Mouse (Mus musculus): ENCODE results near the gene Csgalnact2.
A peak's percentile ranks its signal among the peaks of the same experiment; 100 is the strongest.

Csgalnact2 gene

GRCm38 (mm10) chr6:118138731-118139709, at the start of gene Csgalnact2:
Gene Csgalnact2 (minus strand): TSS chr6:118139140.
- DNase-seq (ENCODE audit: low read depth, low spot score) = peak; percentile 51

- DNase-seq (ENCODE audit: low read depth, low spot score) = no peak
Measured at GRCm38 (mm10) chr6:118188599-118188998, 49.7 kb upstream of the Csgalnact2 start.

GRCm38 (mm10) chr6:118187285-118187641, 48.3 kb upstream of the Csgalnact2 start:
- no peak for DNase-seq (ENCODE audit: low read depth, low spot score)

- DNase-seq (ENCODE audit: low read depth, low spot score) = no peak
Measured at GRCm38 (mm10) chr6:118186620-118187284, 47.8 kb upstream of the Csgalnact2 start.

- no peak for DNase-seq (ENCODE audit: low read depth, low spot score)
Measured at GRCm38 (mm10) chr6:118184126-118184525, 45.2 kb upstream of the Csgalnact2 start.

GRCm38 (mm10) chr6:118180085-118180423, 41.1 kb upstream of the Csgalnact2 start:
- no peak for DNase-seq (ENCODE audit: low read depth, low spot score)

GRCm38 (mm10) chr6:118179316-118180084, 40.6 kb upstream of the Csgalnact2 start:
- DNase-seq (ENCODE audit: low read depth, low spot score) = peak; percentile 46

GRCm38 (mm10) chr6:118173975-118174328, 35.0 kb upstream of the Csgalnact2 start:
- no peak for DNase-seq (ENCODE audit: low read depth, low spot score)

GRCm38 (mm10) chr6:118173251-118173974, 34.5 kb upstream of the Csgalnact2 start:
- DNase-seq (ENCODE audit: low read depth, low spot score) = no peak

GRCm38 (mm10) chr6:118171386-118171785, 32.4 kb upstream of the Csgalnact2 start:
- no peak for DNase-seq (ENCODE audit: low read depth, low spot score)

- no peak for DNase-seq (ENCODE audit: low read depth, low spot score)
Measured at GRCm38 (mm10) chr6:118168106-118168505, 29.2 kb upstream of the Csgalnact2 start.

GRCm38 (mm10) chr6:118167013-118167412, 28.1 kb upstream of the Csgalnact2 start:
- DNase-seq (ENCODE audit: low read depth, low spot score) = no peak

GRCm38 (mm10) chr6:118165516-118165915, 26.6 kb upstream of the Csgalnact2 start:
- DNase-seq (ENCODE audit: low read depth, low spot score) = no peak

- DNase-seq (ENCODE audit: low read depth, low spot score) = no peak
Measured at GRCm38 (mm10) chr6:118164691-118165090, 25.8 kb upstream of the Csgalnact2 start.

- no peak for DNase-seq (ENCODE audit: low read depth, low spot score)
Measured at GRCm38 (mm10) chr6:118163086-118163485, 24.1 kb upstream of the Csgalnact2 start.

- no peak for DNase-seq (ENCODE audit: low read depth, low spot score)
Measured at GRCm38 (mm10) chr6:118162457-118163082, 23.6 kb upstream of the Csgalnact2 start.

- DNase-seq (ENCODE audit: low read depth, low spot score) = no peak
Measured at GRCm38 (mm10) chr6:118153091-118153490, 14.2 kb upstream of the Csgalnact2 start.

- no peak for DNase-seq (ENCODE audit: low read depth, low spot score)
Measured at GRCm38 (mm10) chr6:118150988-118151387, 12.0 kb upstream of the Csgalnact2 start.

- DNase-seq (ENCODE audit: low read depth, low spot score) = no peak
Measured at GRCm38 (mm10) chr6:118150538-118150937, 11.6 kb upstream of the Csgalnact2 start.

- no peak for DNase-seq (ENCODE audit: low read depth, low spot score)
Measured at GRCm38 (mm10) chr6:118150128-118150527, 11.2 kb upstream of the Csgalnact2 start.

GRCm38 (mm10) chr6:118140961-118141360, 2.0 kb upstream of the Csgalnact2 start:
- DNase-seq (ENCODE audit: low read depth, low spot score) = no peak

Data from brain, embryonic 18.5 days (tissue).